Mouse (Mus musculus) CH12.LX (cell line): ENCODE results near the gene Ppp2r5e. TPM values are rescaled to one million over a fixed set of nuclear protein-coding genes. Genes with fewer than 3 reads are reported as not detected.

ENCODE experiments used
- DNase-seq: peaks from one replicate; pipeline ENCODE4 v3.0.0-alpha.2; 2013; ENCODE audit errors: extremely low read depth
- H3K27ac ChIP-seq: 2 replicates; pipeline ENCODE4 v1.5.1; 2012; ENCODE audit warnings: low read depth, mild to moderate bottlenecking, control low read depth, moderate library complexity; ENCODE audit not compliant: insufficient read depth
- H3K27me3 ChIP-seq: replicated peaks from 2 replicates; pipeline ENCODE3; 2012; ENCODE audit warnings: inconsistent platforms
- H3K36me3 ChIP-seq, 2 experiments: replicated peaks in 1 of 2; 2 replicates each; pipeline versions ENCODE3 to v1.6.1; 2012; ENCODE audit warnings: inconsistent platforms in 1 of 2, low read length in 1 of 2, mild to moderate bottlenecking in 1 of 2, mixed read lengths in 1 of 2, moderate library complexity in 1 of 2; ENCODE audit not compliant: control insufficient read depth in 1 of 2, insufficient read depth in 1 of 2
- H3K4me1 ChIP-seq, 2 experiments: 2 replicates each; pipeline ENCODE4 v1.6.1; 2012; ENCODE audit warnings: inconsistent platforms in 1 of 2, moderate library complexity in 1 of 2; ENCODE audit not compliant: insufficient read depth in 2 of 2, control insufficient read depth in 1 of 2
- H3K4me2 ChIP-seq: 2 replicates; pipeline ENCODE4 v1.6.1; 2012; ENCODE audit warnings: low read depth, mild to moderate bottlenecking, control low read depth; ENCODE audit not compliant: poor library complexity, insufficient read depth, severe bottlenecking
- H3K4me3 ChIP-seq, 3 experiments: fragments of 150-350 bp in 1 of 3; sonication (generic) in 1 of 3; replicated peaks in 1 of 3; 2 replicates each; pipeline versions ENCODE3 to v1.5.1; 2011 to 2012; ENCODE audit warnings: low read depth in 2 of 3, low read length in 2 of 3, mild to moderate bottlenecking in 2 of 3, moderate library complexity in 2 of 3, control low read depth in 1 of 3, improper control_type of control experiment in 1 of 3, inconsistent platforms in 1 of 3, mixed read lengths in 1 of 3; ENCODE audit not compliant: poor library complexity in 1 of 3
- H3K79me2 ChIP-seq: replicated peaks from 2 replicates; pipeline ENCODE4 v1.6.1; 2012; ENCODE audit warnings: mild to moderate bottlenecking, moderate library complexity; ENCODE audit not compliant: control insufficient read depth, poor library complexity, insufficient read depth, severe bottlenecking; ENCODE audit errors: extremely low read depth
- H3K9ac ChIP-seq: 2 replicates; pipeline ENCODE4 v1.6.1; 2012; ENCODE audit warnings: low read depth, mild to moderate bottlenecking, control low read depth, moderate library complexity; ENCODE audit not compliant: insufficient read depth
- H3K9me3 ChIP-seq: replicated peaks from 2 replicates; pipeline ENCODE3; 2012; ENCODE audit warnings: low read length, inconsistent platforms, mixed read lengths
- CHD1 ChIP-seq: IDR thresholded peaks from 2 replicates; pipeline ENCODE4 v1.6.1; 2012; ENCODE audit warnings: low read depth, low read length, improper control_type of control experiment, inconsistent platforms
- CTCF ChIP-seq, 2 experiments: IDR thresholded peaks in 1 of 2; conservative IDR thresholded peaks in 1 of 2; 2 replicates each; pipeline ENCODE4 v1.5.1; 2011 to 2012; ENCODE audit warnings: low read depth in 2 of 2, low read length in 2 of 2, improper control_type of control experiment in 1 of 2, inconsistent platforms in 1 of 2, mild to moderate bottlenecking in 1 of 2, moderate library complexity in 1 of 2
- E2F4 ChIP-seq: IDR thresholded peaks from 2 replicates; pipeline ENCODE4 v1.6.1; 2011; ENCODE audit warnings: low read depth, low read length, improper control_type of control experiment; ENCODE audit not compliant: insufficient replicate concordance
- ELF1 ChIP-seq: IDR thresholded peaks from 2 replicates; pipeline ENCODE4 v1.6.1; 2014; ENCODE audit warnings: low read depth, mild to moderate bottlenecking, inconsistent platforms, low read length, improper control_type of control experiment
- EP300 ChIP-seq: IDR thresholded peaks from 2 replicates; pipeline ENCODE4 v1.6.1; 2011; ENCODE audit warnings: low read length, improper control_type of control experiment
- ETS1 ChIP-seq: conservative IDR thresholded peaks from 2 replicates; pipeline ENCODE4 v1.6.1; 2012; ENCODE audit warnings: low read depth, mild to moderate bottlenecking, inconsistent platforms, low read length, improper control_type of control experiment, moderate library complexity
- IRF4 ChIP-seq: IDR thresholded peaks from 2 replicates; pipeline ENCODE4 v1.6.1; 2014; ENCODE audit warnings: low read depth, mild to moderate bottlenecking, inconsistent platforms, low read length, improper control_type of control experiment
- JUND ChIP-seq: conservative IDR thresholded peaks from 2 replicates; pipeline ENCODE4 v1.6.1; 2011; ENCODE audit warnings: low read depth, low read length, improper control_type of control experiment
- MAX ChIP-seq: IDR thresholded peaks from 2 replicates; pipeline ENCODE4 v1.6.1; 2011; ENCODE audit warnings: low read length, improper control_type of control experiment
- MAZ ChIP-seq: IDR thresholded peaks from 2 replicates; pipeline ENCODE4 v1.6.1; 2012; ENCODE audit warnings: low read depth, mild to moderate bottlenecking, inconsistent platforms, low read length, improper control_type of control experiment, moderate library complexity
- NELFE ChIP-seq: IDR thresholded peaks from 2 replicates; pipeline ENCODE4 v1.6.1; 2011; ENCODE audit warnings: low read depth, low read length, improper control_type of control experiment
- NRF1 ChIP-seq: IDR thresholded peaks from 2 replicates; pipeline ENCODE4 v1.6.1; 2014; ENCODE audit warnings: low read depth, mild to moderate bottlenecking, inconsistent platforms, low read length, improper control_type of control experiment, moderate library complexity
- PAX5 ChIP-seq: IDR thresholded peaks from 2 replicates; pipeline ENCODE4 v1.6.1; 2012; ENCODE audit warnings: low read length, inconsistent platforms, mixed read lengths
- POLR2A ChIP-seq: IDR thresholded peaks from 2 replicates; pipeline ENCODE4 v1.6.1; 2011; ENCODE audit warnings: low read depth, mild to moderate bottlenecking, improper control_type of control experiment, low read length
- RAD21 ChIP-seq: IDR thresholded peaks from 2 replicates; pipeline ENCODE4 v1.6.1; 2011; ENCODE audit warnings: low read depth, mild to moderate bottlenecking, low read length, improper control_type of control experiment, moderate library complexity
- RCOR1 ChIP-seq: conservative IDR thresholded peaks from 2 replicates; pipeline ENCODE4 v1.6.1; 2012; ENCODE audit warnings: low read depth, mild to moderate bottlenecking, inconsistent platforms, low read length, improper control_type of control experiment
- SIN3A ChIP-seq: IDR thresholded peaks from 2 replicates; pipeline ENCODE4 v1.6.1; 2012; ENCODE audit warnings: low read length, improper control_type of control experiment, inconsistent platforms
- SMC3 ChIP-seq: IDR thresholded peaks from 2 replicates; pipeline ENCODE4 v1.6.1; 2011; ENCODE audit warnings: low read depth, low read length, improper control_type of control experiment
- TCF12 ChIP-seq: IDR thresholded peaks from 2 replicates; pipeline ENCODE4 v1.6.1; 2014; ENCODE audit warnings: low read depth, mild to moderate bottlenecking, inconsistent platforms, low read length, improper control_type of control experiment
- ZMIZ1 ChIP-seq: IDR thresholded peaks from 2 replicates; pipeline ENCODE4 v1.6.1; 2012; ENCODE audit warnings: low read depth, mild to moderate bottlenecking, inconsistent platforms, low read length, improper control_type of control experiment
- dilution Hi-C: fragments of 300-500 bp; cut with MboI; formaldehyde crosslinking; loops from 2 replicates; pipeline ENCODE4 v1.14.3; 2020; ENCODE audit warnings: low sequenced_read_pairs; ENCODE audit not compliant: extremely low pct_unique_long_range_greater_than_20kb, extremely low pct_ligation_motif_present
- in situ Hi-C: fragments of 300-500 bp; cut with MboI; formaldehyde crosslinking; loops from 3 replicates; pipeline ENCODE4 v1.14.3; 2019; ENCODE audit warnings: low sequenced_read_pairs, low pct_ligation_motif_present, low pct_unique_long_range_greater_than_20kb, mixed read lengths
- polyA plus RNA-seq: library from polyadenylated mRNA; unstranded; fragments of >175 nt; gene quantifications from 2 replicates; pipeline ENCODE4 v1.2.1, GENCODE M21; 2012; ENCODE audit warnings: low read depth; ENCODE audit not compliant: insufficient read length
- total RNA-seq, 2 experiments: library from RNA; depleted of rRNA; stranded (reverse); fragments of 300-350 nt in 1 of 2; fragments of >200 nt in 1 of 2; gene quantifications; 2 replicates each; pipeline ENCODE4 v1.2.3; 2012 to 2014

Gene Ppp2r5e
- total and polyA plus RNA-seq, 3 experiments, result 9.3 to 21.7 (median 10.0) TPM

GRCm38 (mm10) chr12:75572271-75572670 lies 23.8 kb downstream of the Ppp2r5e start:
- Histone ChIP-seq H3K27ac (no peak overlapping the region), H3K36me3 (peaks cover 0 to 44% of the 10 kb centered on the region in 2 experiments), H3K27me3 (no peaks in the 10 kb centered on the region), H3K4me3 (no peak overlapping the region), H3K4me2 (no peak overlapping the region), H3K4me1 (peaks cover 0 to 17% of the 10 kb centered on the region in 2 experiments; a peak in 2 of 4 replicates), H3K9me3 (no peaks in the 10 kb centered on the region), H3K79me2 (peaks cover 14% of the 10 kb centered on the region; the same call in 1 of the 2 replicates), H3K9ac (no peak overlapping the region)
- TF ChIP-seq SMC3, result peak; percentile 62
- TF ChIP-seq JUND, result no peak
- TF ChIP-seq RAD21, result peak; percentile 30
- TF ChIP-seq NELFE, result no peak
- TF ChIP-seq ELF1, result no peak
- no peak for TF ChIP-seq MAX
- TF ChIP-seq CTCF (conservative IDR thresholded peaks at IDR 0.05 in 1 of 2, IDR thresholded peaks at IDR 0.05 in 1 of 2; ENCODE audit: low read depth in 2 of 2, low read length in 2 of 2), result peak in 1 of 2 experiments; percentile 66; a peak in 2 of 4 replicates
- no peak for TF ChIP-seq EP300
- TF ChIP-seq ZMIZ1, result no peak
- dilution Hi-C loops (no loop called here), in situ Hi-C loops (no loop called here)
- DNase-seq, result peak; percentile 57

- no peak for DNase-seq
- Histone ChIP-seq H3K9ac (no peak overlapping the region), H3K27ac (no peak overlapping the region), H3K9me3 (no peaks in the 10 kb centered on the region)
- no peak for TF ChIP-seq RAD21
- no peak for TF ChIP-seq ELF1
- TF ChIP-seq MAZ, result no peak
- no peak for TF ChIP-seq TCF12
- no peak for TF ChIP-seq PAX5
- TF ChIP-seq POLR2A, result no peak
- no peak for TF ChIP-seq CHD1
- no peak for TF ChIP-seq EP300
- TF ChIP-seq IRF4, result no peak
- TF ChIP-seq SIN3A, result no peak
- no peak for TF ChIP-seq E2F4
- no peak for TF ChIP-seq ETS1
- no peak for TF ChIP-seq NRF1
- TF ChIP-seq RCOR1, result no peak
- TF ChIP-seq ZMIZ1, result no peak
- TF ChIP-seq, all 38 proteins: peak for 0
- in situ Hi-C loops, result no loop called here
- no peaks in the 10 kb centered on the region for H3K27me3 ChIP-seq
- H3K4me1 ChIP-seq, result peaks cover 0 to 21% of the 10 kb centered on the region in 2 experiments; a peak in 2 of 4 replicates
- no peak overlapping the region for H3K4me3 ChIP-seq
- peaks cover 0 to 49% of the 10 kb centered on the region in 2 experiments for H3K36me3 ChIP-seq
- H3K4me2 ChIP-seq, result no peak overlapping the region
- dilution Hi-C loops, result no loop called here
- peaks cover 12% of the 10 kb centered on the region; the same call in 1 of the 2 replicates for H3K79me2 ChIP-seq
Measured at GRCm38 (mm10) chr12:75570138-75570537, 25.9 kb downstream of the Ppp2r5e start.
